Mouse (Mus musculus): Measurements from ENCODE around the gene Rcbtb2.

Rcbtb2 gene

DNA sequence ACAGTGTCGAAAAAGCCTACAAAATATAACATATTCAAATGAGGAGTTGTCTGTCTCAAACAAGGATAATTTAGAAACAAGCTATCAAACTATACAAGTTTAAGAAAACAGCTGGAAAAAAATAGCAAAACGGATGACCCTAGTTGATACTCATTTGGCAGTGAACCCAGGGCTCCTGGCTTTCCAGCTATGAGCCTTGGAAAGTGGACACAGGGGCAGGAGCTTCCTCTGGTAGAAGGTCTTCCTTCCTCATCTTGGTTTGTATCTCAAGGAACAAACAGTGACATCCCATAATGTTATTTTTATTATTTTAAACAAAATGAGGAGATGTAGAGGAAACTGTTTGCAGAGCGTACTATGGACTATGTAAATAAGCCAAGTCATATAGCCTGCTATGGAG, 25.3 kb downstream of the Rcbtb2 start:
- DNase-seq (ENCODE audit: low read depth, low spot score) = no peak

DNA sequence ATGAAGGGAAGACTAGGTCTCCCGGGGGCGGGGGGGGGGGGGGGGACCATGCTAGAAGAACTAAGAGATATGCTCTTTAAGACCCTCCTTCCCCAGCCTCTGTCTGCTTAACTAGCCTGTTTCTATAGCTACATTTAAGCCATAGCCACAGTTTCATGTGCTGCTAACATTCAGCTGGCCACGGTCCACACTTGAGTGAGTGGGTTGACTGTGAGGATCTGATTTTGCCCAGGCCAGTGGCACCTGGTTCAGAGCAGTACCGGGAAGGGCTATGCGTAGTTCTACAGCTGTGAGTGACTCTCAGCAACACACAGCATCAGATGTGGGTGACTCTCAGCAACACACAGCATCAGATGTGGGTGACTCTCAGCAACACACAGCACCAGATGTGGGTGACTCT, 38.5 kb downstream of the Rcbtb2 start:
- DNase-seq (ENCODE audit: low read depth, low spot score) = no peak

DNA sequence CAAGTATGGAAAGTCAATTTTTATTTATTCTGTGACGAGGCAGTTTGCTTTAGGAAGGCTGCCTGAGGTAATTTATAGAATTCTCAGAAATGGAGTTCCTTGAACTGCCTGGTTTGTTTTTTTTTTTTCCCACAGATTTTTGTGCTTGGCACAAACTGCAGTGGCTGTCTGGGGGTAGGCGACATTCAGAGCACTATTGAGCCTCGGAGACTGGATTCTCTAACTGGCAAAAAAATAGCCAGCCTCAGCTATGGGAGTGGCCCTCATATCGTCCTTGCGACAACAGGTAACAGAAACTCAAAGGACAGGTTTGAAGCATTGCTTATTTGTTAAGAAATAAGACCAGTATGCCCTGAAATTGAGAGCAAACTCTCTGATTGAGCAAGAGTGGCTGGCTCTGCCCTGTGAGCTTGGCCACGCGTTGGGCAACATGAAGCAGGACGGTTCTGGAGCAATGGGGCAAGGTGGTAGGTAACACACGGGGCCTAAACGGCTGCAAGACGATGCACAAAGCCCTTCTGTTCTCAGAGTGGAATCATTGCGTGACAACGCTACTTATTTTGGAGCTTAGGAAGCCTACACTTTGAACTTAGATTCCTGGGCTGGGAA, 39.5 kb downstream of the Rcbtb2 start:
- DNase-seq (ENCODE audit: low read depth, low spot score) = no peak

DNA sequence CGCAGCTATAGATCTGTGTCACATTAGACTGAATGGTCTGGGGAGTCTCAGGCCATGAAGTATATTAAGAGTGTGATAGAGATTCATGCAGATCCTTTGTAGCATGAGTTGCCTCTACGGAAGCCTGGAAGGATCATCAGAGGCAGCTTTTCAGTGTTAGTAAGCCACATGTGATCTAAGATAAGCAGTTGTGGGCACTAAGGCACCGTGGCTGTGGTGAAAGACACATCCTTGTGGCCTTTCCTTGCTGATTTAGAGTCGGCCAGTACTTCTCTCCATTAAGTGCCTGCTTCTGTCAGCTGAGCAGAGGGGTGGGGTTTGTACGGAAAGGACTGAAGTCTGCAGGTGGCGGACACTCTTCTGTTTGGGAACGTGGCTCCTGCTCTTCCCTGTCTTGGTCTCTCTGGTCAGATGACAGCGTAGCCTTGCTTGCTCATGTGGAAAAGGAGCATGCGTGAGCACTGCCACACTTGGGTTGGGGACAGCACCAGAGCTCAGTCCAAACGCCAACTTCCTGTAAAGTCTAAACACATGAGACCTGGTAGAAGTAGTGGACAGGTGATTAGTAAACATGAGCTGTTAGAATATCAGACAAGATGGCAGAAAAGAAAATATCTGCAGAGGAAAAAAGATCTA, 40.6 kb downstream of the Rcbtb2 start:
- no peak for DNase-seq (ENCODE audit: low read depth, low spot score)

DNA sequence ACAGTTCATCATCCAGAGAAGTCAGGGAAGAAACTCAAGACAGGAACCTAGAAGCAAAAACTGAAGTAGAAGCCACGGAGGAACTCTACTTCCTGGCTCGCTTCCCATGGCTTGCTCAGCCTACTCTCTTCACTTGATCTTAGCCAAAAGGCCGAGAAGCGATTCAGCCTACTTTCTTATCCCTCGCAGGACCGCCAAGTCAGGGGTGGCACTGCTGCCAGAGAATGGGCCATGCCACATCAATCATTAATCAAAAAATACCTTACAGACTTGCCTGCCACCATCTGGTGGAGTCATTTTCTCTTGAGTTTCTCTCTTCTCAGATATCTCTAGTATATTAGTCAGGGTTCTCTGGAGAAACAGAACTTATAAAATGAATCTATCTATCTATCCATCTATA, 42.3 kb downstream of the Rcbtb2 start:
- peak; percentile 17 for DNase-seq (ENCODE audit: low read depth, low spot score)

DNA sequence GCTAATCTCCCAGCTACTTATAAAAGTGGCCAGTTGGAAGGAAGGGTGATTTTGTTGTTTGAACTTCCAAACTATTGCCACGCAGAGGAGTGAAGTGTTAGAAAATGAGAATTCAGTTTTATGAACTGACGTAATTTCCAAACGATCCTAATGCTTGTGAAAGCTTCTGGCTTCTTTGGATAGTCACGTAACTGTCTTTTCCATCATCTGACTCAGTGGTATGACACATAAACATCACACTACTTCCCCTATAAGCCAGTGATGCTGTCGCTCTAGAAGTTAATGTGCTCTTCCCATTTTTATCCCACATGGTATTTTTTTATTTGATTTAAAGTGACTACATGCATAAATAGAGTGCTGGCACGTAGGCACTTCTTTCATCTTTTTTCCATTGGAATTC, 45.8 kb downstream of the Rcbtb2 start:
- DNase-seq (ENCODE audit: low read depth, low spot score) = no peak

DNA sequence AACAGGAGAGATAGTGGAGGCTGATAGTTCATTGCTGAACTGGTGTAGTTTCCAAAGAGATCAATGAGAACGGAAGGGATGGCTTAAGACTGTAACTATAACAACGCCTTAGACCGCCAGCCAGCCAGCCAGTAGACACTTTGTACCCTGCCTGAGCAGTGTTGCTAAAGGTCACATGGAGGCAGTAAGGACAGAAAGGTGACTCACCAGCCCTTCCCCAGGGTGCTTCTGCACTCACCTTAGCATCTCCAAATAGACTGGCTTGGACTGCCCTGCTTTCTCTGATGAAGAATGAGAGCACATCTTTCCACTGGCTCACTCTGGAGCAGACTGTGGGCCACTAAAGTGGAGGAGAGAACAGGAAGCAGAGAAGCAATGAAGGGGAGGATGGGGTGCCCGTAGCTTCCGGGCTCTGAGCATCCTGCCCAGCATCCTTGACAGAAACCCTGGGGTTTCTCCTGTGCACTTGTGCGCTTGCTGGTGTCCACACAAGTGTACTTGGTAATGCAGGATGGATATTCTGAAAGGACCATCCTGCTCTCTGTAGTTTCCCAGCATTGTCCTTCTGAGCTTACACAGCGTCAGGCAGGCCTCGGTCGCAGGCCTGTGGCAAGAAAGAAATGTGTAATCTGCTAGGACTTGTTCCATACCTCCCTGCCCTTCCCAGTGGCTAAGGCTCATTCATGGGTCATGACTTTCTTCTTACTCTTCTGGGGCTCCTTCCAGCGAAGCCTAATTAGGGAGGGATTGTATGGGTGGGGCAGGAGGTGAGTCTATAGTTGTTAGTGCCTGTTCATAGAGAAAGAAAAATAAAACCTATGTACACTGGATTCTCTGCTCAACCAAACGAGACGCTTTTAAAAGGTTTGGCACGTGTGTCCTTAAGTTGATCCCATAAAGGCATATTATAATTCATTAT, 47.3 kb downstream of the Rcbtb2 start:
- peak; percentile 61 for DNase-seq (ENCODE audit: low read depth, low spot score)

DNA sequence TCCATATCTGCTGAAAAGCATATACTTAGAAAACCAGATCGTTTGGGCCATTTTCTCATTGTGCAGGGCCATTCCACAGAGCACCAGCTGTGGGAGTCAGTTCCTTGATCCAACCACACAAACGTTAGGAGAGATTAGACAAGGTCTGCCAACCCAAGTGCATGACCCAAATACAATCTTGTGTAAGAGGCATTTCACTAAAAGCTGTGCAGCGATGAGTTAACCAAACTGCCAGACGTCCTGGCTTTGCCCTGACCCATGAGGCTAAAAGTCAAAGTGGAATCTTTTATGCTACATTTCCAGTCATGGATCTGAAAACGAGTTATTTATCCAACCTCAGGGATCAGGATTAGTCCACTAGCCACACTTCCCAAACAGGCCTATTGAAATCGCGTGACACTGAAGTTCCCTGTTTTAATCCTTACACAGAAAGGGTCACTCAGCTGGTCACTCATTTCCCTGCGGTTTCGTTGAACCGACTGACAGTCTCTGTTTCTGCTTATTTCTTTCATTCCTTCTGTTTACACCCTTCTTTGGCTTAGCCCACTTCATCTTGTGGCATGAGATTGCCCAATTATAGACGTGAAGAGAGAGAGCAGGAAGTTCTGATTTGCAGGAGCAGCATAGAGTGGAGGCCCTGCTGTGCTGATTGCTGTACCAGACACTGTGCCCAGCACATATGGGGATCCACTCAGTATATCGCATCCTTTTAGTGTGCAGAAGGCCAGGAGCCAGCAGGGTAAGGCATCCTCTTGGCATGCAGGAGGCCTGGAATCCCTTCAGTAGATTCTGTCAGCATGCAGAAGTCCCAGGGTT, 49.6 kb downstream of the Rcbtb2 start:
- no peak for DNase-seq (ENCODE audit: low read depth, low spot score)

DNA sequence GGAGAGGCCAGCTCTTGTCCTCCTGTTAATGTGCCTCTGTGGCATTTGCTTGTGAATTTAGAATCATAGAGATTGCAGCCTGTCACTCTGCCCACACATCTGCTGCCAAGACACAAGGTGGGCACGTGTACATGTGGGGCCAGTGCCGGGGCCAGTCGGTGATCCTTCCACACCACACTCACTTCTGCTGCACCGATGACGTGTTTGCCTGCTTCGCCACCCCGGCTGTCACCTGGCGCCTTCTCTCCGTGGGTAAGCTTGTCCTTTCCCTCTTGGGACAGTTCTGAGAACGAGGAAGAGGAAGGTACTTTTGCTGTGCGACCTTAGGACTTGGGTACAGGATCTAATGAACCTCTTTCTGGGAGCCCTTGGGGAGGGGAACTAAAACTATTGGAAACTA, 50.8 kb downstream of the Rcbtb2 start:
- no peak for DNase-seq (ENCODE audit: low read depth, low spot score)

DNA sequence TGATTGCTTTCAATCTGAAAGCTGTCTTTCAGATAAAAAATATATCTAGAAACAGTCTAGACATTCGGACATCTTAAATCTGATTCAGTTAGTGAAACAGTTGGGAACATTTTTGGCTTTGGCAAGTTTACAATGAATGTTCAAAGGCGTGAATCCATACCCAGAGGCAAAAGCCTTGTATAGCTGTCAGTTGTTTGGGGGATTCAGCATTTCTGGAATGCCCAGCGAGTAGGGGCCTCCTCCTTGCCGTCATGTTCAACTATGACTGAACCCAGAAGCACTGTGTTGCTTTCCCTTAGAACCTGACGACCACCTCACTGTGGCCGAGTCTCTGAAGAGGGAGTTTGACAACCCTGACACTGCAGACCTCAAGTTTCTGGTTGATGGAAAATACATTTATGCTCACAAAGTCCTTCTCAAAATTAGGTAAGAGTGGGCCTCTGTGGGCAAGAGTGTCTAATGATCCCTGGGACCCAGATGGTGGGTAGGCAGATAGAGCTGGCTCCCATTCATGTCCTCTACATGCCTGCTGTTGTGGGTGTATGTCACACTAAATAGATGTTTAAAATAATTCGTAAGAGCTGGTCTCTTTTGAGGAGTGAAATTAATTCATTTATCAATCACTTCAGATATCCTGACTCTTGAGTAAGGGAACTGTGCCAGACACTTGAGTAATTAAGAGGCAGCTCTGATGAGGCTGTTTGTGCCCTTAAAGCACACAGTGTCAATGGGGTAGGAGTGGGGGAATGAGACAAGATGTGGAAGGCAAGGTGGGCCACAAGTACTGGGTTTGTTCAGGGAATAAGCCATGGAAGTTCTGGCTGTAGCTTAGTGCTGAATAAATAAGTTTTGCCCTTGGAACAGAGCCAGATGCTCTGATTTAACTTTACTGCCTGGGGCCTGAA, 51.5 kb downstream of the Rcbtb2 start:
- DNase-seq (ENCODE audit: low read depth, low spot score) = no peak

DNA sequence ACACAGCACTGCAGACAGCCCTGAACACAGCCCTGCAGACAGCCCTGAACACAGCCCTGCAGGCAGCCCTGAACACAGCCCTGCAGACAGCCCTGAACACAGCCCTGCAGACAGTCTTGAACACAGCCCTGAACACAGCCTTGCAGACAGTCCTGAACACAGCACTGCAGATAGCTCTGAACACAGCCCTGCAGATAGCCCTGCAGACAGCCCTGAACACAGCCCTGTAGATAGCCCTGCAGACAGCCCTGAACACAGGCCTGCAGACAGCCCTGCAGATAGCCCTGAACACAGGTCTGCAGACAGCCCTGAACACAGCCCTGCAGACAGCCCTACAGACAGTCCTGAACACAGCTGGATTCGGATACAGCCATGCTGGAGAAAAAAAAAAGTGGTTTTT, 52.2 kb downstream of the Rcbtb2 start:
- no peak for DNase-seq (ENCODE audit: low read depth, low spot score)

DNA sequence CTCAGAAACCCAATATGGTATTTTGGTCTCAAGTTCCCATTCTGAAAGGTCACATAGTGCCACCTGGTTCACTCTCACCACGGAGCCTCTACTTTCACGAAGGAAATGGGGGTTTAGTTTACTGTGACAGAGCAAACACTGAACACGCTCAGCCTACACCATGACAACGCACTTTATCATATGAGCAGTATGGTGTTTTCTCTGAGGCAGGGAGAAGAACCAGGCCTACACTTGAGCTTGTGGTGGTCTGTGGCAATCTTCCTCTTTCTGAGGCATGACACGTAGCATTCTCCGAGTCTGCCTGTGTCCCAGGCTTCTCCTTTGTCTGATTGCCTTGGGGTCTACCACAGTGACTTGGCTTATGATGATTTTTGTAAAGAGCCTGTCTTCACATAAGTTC, 53.0 kb downstream of the Rcbtb2 start:
- DNase-seq (ENCODE audit: low read depth, low spot score) = peak; percentile 55

DNA sequence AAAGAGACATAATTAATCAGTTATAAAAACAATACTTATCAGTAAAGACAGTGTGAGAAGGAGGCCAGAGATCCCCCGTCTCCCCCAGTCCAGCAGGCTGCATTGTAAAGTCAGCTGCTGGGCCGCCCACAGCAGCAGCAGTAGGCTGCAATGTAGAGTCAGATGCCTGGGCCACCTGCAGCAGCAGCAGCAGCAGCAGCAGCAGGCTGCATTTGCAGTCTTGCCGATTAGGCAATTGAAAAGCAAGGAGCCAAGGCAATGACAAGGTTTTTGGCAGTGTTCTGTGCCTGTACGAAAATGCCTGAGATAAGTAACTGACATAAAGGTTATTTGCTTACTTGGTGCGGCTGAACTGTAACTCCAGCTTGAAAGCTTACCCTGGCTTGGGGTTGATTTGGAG, 53.4 kb downstream of the Rcbtb2 start:
- DNase-seq (ENCODE audit: low read depth, low spot score) = no peak

DNA sequence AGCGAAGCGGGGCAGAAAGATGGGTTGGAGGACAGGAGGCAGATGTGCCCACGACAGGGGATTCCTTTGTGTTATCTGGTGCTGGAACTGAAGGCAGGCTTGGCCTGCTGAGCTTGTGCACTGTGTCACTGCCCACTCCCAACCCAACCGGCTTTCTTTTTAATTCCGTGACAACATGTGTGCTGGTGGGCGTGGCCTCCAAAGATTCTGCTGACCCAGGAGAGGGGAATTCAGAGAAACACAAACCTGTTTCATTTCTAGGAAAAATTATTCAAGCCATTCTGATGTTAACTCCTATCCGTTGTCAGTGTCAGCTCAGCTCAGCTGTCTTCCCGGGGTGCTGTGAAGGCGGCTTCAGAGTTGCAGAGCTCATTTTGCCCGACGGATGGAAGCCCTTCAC, 55.1 kb downstream of the Rcbtb2 start:
- DNase-seq (ENCODE audit: low read depth, low spot score) = no peak

DNA sequence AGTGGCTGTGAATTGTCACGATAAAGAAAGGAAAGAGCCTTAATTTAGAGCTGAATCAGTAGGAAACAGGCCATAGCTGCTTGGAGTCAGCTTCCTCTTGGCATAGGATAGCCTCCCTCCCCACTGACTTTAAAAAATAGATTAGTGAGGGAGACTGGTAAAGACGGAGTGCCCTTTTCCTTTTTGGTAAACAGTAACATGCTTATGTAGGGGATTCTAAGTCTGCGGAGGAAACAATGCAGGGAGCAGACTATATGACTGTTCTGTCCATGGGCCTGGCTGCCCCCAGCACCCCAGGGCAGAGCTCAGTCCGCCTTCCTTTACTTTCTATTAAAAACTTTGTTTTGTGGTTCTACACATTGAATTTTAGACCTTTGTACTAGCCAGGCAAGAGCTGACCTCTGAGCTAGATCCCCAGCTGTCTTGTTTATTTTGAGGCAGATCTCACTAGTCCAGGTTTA, 56.4 kb downstream of the Rcbtb2 start:
- DNase-seq (ENCODE audit: low read depth, low spot score) = no peak

DNA sequence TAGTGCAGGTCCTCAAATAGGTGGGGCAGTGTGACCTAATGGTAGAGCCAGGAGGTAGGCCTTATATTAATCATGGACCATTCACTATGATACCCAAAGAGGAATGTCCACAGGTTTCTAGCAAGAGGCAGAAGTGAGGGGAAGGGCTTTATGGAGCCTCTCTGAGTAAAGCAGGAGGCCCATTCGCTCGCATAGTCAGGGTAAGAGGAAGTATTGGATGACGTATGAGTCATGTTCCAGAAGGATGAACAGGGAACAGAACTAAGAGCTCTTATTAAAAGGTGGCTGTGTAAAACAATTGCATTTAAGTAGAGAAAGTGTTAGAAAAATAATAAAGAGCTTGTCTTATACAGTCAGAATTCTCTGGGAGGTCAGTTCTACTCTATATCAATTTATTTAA, 57.8 kb downstream of the Rcbtb2 start:
- no peak for DNase-seq (ENCODE audit: low read depth, low spot score)

DNA sequence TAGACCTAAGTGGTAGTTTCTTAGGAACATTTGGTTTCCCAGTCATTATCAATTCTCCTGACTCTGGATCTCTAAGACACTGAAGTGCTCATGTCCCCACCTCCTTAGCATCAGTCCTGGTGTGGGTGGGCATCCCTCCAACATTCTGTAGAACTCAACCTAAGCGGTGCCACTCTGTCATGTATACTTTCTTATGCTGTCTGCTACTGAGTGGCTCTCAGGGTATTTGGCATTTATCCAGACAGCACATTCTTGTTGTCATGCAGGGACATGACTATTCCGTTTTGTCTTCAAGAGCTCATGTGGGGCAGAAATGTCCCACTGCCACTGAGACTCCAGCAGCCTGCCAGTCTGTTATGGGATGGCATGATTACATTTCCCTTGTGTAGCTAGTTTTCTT, 58.3 kb downstream of the Rcbtb2 start:
- no peak for DNase-seq (ENCODE audit: low read depth, low spot score)

DNA sequence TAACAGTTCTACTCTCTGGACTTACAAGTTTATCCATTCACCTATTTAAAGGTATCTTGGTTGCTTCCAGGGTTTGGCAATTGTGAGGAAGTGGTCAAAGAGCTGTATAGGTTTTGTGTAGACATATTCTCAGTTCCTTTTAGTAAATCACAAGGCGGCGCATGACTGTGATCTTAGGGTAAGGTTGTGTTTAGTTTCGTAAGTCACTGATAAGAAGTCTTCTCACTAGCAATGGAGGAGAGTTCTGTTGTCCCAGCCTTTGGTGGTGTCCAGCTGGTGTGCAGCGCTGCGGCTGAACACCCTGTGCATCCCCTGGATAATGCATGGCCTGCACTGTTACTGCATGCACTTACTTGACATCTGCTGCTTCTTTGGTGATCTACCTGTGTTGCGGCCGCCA, 64.0 kb downstream of the Rcbtb2 start:
- DNase-seq (ENCODE audit: low read depth, low spot score) = no peak

DNA sequence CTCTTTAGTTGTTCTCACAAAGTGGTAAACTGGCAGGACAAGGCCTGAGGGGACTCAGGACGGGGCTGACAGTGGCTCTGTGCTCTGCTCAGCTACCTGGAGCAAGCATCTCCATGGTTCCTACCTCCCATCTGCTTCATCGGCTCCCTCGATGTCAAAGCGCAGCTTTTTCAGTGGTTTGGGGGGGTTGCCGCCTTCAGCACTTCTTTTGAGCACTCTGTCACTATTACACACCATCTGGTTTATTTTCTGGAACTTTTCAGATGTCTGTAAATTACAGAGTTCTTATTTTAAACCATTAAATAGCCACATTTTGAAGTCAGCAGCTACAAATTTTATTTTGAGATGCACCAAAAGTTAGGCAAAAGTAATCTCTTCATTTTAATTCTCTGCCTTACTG, 76.2 kb downstream of the Rcbtb2 start:
- no peak for DNase-seq (ENCODE audit: low read depth, low spot score)

DNA sequence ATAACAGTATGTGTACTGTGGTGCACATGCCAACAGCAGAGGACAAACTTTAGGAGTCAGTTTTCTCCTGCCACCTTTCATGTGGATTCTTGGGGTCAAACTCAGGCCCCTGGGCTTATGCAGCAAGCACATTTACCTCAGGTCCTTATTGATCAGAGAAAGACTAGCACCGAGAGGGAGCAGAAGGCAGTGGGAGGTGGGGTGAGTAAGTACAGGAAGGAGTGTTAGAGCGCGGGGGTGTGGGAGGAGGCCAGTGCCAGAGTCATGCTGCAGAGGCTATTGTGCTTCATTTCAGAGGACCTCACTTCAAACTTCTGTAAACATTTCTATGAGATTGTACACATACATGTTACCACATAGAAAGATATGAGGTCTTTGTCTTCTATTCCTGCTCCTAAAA, 78.6 kb downstream of the Rcbtb2 start:
- no peak for DNase-seq (ENCODE audit: low read depth, low spot score)

DNA sequence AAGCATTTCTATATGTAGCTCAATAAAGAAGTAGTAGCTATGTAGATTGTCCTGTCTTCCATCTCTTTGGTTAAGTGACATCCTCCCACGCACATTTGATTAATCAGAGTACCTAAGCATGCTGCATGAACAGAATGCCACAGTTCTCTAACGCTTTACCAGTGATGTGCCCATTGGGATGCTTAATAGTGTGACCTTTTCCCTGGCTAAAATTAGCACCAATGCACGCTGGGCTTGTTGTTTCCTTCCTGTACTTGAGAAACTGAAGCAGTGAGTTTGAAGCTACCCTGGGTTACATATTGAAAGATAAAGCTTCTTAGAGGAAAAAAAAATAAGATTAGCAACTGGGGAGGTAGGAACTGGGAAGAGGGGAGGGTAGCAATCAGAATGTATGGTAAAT, 81.2 kb downstream of the Rcbtb2 start:
- no peak for DNase-seq (ENCODE audit: low read depth, low spot score)

Data from CD4-positive, CD25-positive, alpha-beta regulatory T cell, adult 2 months (primary cell).